Mouse (Mus musculus): Measurements from ENCODE around the gene Gm17334.

The Gm17334 gene

GRCm38 (mm10) chr11:53773087-53773486, at the start of gene Gm17334:
Gene Gm17334, minus strand, starts transcription at chr11:53773187.
- no peak for DNase-seq

DNA sequence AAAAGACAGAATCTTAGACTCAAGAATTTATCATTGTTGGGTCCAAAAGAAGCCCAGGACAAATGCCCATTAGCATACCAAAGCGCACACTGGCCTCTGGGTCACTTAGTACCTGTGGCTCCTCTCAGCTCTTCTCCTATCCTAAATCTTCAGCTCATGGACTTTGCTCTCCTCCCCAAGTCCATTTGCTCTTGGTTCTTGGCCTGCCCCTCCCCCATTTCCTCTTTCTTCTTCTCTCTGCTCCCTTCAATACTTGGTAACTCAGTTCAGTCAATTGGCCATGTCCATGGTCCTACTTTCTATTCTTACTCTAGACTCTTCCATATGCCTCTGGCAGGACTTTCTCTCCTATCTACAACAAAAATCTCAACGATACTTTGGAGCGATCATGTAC, 49.0 kb upstream of the Gm17334 start:
- no peak for DNase-seq

DNA sequence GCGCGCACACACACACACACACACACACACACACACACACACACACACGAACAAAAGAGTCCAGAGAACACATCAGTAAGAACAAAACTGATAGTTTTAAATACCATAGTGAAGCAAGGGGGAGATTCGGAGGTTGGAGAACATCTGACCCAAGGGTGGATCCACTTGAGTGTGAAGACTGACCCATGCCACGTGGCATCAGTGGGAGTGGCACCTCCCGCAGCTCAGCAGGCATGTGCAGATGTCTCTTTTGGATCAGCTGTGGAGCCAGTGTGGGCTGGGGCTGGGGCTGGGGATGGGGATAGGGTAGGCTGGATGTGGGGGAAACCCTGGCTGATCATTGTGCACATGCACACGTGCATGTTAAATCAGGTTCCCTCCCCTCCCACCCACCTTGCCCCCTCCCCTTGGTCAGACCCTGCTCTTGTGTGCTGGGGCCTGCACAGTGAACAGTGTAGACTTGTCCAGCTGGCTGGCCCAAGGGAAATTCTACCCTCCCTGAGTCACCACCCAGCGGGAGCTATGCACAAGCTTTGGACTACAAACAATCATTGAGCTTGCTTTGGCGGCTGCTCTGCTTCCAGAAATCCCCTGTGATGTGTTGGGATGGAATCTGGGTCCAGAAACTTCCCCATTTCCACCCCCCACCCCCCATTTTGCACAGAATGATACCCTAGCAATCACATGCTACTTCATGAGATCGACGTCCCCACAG, 48.4 kb upstream of the Gm17334 start:
- DNase-seq = no peak

GRCm38 (mm10) chr11:53820516-53821170, 47.7 kb upstream of the Gm17334 start:
- DNase-seq = no peak

DNA sequence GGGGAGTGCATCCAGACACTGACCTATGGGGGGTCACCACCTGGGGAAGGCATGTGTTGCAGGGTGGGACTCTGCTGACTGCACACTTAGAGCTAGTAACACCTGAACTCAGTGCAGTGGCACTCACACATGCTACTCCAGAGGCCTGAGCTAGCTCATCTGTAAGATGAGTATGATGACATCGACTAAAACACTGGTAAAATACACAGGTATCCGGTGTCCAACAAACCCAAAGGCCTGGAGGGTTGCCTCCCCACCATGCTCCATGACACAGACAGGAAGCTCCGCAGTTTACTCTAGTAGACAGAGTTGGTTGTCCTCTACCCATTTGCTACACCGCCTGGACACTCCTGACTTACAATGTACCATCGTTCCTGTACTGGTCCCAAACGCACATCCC, 46.5 kb upstream of the Gm17334 start:
- no peak for DNase-seq

GRCm38 (mm10) chr11:53818794-53819193, 45.8 kb upstream of the Gm17334 start:
- no peak for DNase-seq

DNA sequence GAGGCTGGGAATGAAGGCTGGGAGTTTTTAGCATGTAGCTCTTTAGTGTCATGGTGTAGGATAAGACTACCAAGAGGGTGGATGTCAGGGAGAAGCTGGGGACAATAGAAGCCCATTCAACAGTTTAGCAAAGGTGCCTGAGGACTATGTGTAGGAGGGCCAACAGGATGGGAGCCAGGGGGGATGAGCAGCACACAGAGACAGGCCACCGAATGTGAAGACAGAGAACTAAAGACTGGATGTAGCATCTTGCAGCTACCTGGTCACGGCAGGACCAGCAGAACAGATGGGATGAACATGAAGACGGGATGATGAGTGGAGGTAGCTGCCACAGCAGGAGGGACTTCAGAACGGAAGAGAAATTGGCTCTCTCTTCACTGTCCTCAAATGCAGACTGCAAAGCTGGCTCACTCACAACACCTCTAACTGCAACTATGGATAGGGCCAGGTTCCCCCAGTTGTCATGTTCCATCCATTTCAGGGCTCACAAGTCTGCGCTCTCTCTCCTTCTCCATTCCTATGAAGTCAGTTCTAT, 43.9 kb upstream of the Gm17334 start:
- no peak for DNase-seq

DNA sequence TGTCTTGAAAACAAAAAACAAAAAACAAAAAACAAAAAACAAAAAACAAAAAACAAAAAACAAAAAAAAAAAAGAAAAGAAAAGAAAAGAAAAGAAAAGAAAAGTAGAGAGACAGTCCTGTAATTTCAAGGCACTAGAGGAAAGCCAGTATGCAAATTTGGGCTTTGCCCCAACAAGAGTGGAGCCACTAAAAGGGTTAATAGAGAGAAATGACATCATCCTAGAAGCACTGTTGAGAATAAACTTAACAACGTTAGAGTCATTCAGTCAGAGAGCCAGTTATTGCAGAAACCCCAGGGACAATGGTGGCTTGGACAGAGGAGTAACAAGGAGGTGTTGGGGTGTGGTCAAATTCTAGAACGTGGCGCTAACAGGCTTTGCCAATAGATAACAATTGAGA, 41.8 kb upstream of the Gm17334 start:
- no peak for DNase-seq

- no peak for DNase-seq
Observed at GRCm38 (mm10) chr11:53813001-53813868, 40.2 kb upstream of the Gm17334 start.

DNA sequence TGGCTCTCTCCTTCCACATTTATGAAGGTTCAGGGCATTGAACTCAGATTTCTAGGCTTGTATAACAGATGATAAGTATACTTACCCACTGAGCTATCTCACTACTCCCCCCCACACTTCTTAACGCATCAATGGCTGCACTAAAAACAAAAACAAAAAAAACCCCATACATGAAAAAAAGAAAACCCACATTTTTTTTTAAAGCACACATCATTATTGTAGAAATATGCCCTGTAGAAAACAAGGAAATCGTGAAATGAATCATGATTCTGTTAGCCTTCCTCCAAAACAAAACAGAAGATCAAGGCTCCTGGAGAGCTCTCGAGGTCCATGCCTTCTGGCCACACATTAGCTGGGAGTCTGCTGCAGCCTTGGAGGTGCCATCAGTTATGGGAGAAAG, 38.3 kb upstream of the Gm17334 start:
- no peak for DNase-seq

DNA sequence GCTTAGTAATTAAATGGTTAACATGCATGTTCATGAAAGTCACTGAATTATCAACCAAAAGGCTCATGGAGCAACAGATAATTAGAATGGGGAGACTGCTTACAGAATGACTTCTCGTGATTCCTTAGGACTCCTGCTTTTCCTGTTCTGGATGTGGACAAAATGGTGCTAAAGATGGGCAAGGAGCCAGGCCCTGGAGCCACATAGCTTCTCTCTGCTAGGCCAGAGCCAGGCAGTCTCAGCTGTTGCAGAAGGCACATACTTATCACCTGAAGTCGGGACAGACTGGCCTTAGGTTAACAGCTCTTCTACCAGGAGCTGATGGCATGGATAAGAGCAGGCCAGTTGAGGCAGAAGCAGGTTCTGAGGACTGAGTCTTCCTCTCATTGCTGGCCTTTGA, 37.8 kb upstream of the Gm17334 start:
- DNase-seq = no peak

DNA sequence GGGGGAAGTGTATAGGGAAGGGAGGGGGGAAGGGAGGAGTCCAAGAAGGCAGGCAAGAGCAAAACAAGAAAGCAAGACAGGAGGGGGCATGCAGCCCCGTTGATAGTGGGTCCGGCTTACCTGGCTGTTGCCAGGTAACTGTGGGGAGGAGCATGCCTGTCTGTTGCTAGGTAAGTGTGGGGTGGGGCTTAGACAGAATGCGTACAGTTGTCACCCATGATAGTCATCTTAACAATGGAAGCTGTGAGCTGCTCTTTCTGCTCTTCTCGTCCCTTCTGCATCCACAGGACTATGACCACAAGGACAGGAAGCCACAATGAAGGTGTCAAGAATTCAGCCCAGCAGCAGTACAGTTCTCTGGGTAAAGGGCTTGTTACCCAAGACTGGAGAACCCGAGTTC, 37.2 kb upstream of the Gm17334 start:
- no peak for DNase-seq

DNA sequence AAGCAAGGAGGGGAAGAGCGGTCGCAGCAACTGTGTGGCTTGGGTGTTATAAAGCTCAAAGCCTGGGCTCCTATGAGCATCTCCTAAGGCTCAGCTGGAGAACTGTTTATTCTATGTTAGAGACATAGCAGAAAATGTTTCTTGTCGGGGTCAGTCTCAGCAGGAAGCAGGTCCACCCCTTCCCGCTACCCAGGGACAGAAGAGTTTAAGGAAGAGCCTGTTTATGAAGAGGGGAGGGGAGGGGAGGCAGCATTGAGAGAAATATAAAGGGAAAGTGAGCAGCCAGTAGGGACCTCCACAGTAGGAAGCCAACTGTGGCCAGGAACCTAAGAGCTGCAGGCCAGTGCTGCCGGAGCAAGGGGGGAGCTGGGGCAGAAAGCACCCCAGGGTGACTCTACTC, 36.4 kb upstream of the Gm17334 start:
- DNase-seq = no peak

DNA sequence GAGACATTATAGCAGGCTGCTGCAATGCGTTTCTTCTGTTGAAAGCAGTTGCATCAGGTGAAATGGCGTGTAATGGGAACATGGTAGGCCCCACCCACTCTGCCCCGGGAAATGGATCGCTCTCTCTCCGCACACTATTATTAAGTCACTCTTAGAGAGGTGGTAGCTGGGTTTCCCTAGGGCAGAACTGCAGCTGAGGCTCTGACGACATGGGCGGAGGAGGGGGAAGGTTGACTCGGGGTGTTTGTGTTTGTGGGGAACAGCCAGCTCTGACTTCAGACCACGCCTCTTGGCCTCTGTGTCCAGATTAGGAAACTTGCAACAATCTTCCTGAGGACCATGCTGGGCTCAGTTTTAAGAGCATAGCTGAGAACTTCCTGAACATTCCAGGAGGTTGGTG, 32.8 kb upstream of the Gm17334 start:
- DNase-seq = no peak

- DNase-seq = no peak
Observed at GRCm38 (mm10) chr11:53804569-53805344, 31.8 kb upstream of the Gm17334 start.

DNA sequence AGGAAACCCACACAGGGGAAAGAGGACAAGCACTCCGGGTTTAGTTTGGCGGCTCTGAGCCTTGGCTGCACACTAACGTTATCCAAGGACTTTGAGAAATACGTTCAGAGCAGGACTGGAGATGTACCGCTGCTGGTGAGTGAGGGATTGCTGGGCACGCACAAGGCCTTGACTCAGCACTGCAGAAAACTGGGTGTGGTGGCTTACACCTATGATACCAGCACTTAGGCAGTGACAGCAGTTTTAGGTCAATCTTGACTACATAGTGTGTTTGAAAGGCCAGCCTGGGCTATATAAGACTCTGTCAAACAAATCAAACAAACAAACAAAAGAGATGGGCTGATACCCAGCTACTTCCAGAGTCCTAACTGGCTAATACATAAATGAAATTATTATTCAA, 30.5 kb upstream of the Gm17334 start:
- DNase-seq = no peak

DNA sequence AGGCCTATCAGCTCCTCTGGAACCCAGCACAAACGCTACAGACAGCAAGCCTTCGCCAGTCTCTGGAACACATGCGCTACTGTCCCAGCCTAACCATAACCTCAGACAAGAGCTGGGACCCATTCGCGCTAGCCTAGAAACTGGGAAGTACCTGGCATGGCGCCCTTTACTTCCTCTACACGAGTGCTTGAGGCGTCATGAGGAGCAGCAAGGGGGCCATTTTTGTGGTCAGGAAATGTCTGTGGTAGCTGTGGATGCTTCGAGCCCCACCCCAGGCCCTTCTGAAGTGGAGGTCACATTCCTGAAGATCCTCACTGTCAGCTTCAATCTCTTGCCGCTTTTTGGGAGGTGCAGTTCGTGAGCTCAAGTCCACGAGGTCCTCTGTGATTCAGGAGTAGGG, 30.1 kb upstream of the Gm17334 start:
- no peak for DNase-seq

DNA sequence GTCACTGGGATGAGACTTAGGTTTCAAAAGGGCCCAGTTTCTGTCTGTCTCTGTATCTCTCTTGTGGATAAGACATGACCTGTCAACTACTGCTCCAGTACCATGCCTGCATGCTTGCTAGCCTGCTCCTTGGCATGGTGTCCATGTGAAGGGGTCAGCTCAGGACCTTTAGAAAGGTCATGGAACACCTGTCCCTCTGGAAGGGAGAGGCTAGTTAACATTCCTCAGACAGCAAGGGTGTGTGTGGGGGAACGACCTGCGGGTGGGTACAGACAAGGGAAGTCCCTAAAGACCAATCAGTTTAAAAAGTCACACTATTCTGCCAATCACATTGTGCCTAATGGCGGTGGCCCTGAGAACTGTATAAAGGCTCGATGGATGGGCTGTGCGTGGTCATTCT, 28.0 kb upstream of the Gm17334 start:
- DNase-seq = no peak

DNA sequence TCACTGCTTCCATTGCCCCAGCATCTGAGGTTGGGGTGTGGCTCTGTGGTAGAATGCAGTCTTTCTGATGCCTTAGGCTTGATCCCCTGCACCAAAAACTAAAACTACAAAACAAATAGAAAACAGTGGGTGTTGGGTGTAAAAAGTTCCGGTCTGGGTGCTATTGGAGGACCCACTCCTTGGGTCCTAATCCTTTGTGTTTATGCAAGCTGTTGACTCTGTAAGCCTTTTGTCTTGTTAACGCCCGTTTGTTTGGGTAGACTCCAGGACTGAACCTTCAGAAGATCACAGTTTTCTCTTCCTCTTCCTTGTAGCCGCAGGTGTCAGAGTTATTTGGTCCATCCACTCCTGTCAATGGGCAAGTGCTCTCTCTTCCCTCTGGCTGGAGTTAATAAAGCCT, 27.0 kb upstream of the Gm17334 start:
- DNase-seq = no peak

DNA sequence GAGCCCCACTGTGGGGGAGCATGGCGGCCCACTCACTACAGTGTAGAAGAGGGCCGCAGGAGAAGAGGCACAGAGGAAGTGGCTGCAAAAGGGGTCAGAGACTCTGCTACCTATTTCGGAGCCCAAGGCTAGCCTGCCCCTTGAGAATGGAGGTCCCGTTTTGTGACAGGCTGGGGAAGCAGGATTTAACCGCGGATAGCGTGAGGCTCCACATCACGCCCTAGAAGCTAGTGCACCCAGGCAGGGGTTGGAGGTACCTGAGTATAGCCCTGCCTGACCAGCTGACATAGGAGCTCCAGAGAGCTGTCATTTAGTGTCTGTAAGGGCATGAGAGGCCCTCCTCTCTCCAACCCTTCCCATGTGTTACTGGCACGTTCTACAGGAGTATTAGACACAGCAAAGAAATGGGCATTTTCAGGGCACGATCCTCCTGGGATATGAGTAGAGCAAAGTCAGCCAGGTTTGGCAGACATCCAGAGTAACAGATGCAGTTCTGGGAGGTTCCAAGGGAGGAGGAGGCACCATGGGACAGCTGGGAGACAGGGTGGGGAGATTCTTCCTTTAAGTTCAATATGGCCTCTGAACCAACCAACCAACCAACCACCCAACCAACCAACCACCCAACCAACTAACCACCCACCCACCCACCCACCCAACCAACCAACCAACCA, 25.2 kb upstream of the Gm17334 start:
- DNase-seq = no peak

DNA sequence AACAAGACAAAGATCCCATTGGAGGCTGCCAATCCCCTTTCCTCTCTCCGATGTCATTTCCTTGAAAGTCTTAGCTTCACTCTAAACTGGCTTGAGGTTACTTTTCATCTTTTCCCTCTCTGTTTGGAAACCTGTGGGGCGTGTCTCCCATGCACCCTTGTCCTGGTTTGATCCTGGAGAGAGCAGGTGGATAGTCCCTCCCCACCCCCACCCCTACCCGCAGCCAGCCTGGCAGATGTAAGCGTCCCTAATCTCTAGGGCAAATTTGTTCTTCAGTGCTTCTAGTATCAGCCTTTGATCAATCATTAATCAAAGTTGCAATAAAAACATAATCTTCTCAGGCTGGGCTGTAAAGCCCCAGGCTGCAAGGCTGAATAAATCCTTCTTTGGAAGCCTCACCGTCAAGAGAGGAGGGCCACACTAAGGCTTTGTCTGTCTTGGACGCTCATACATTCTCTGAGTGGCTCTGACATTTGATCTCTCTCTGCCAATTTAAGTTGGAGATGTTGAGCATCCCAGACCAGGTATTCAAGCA, 24.5 kb upstream of the Gm17334 start:
- DNase-seq = no peak

All from spleen, adult 18-20 months (tissue).